Mouse (Mus musculus) liver, embryonic 11.5 days (tissue): Measurements from ENCODE around the gene Tesk2. TPM values are rescaled to one million over a fixed set of nuclear protein-coding genes. Genes with fewer than 3 reads are reported as not detected.

Experiments
- ATAC-seq: fragments of 200-750 bp; cut with Nextera tagmentation; replicated peaks from 2 replicates; pipeline ENCODE4 v1.8.0; 2017; ENCODE audit warnings: moderate number of reproducible peaks, mild to moderate bottlenecking, moderate TSS enrichment, moderate library complexity; ENCODE audit not compliant: low FRiP score
- DNase-seq: peaks from one replicate; pipeline ENCODE4 v3.0.0-alpha.2; 2017; ENCODE audit warnings: low spot score
- H3K27ac ChIP-seq: fragments of 300-500 bp; sonication (generic); 2 replicates; pipeline ENCODE4 v1.5.1; 2014; ENCODE audit warnings: mild to moderate bottlenecking, low read depth, low read length, control low read depth
- H3K27me3 ChIP-seq: fragments of 300-500 bp; sonication (generic); replicated peaks from 2 replicates; pipeline ENCODE4 v1.6.1; 2014; ENCODE audit warnings: low read length, mixed read lengths; ENCODE audit not compliant: control insufficient read depth, insufficient read depth
- H3K36me3 ChIP-seq: fragments of 300-500 bp; sonication (generic); 2 replicates; pipeline ENCODE4 v1.6.1; 2014; ENCODE audit warnings: mild to moderate bottlenecking, low read length, moderate library complexity, mixed read lengths; ENCODE audit not compliant: control insufficient read depth, insufficient read depth
- H3K4me1 ChIP-seq: fragments of 300-500 bp; sonication (generic); replicated peaks from 2 replicates; pipeline ENCODE4 v1.6.1; 2014; ENCODE audit warnings: low read length, mixed read lengths; ENCODE audit not compliant: control insufficient read depth, insufficient read depth
- H3K4me2 ChIP-seq: fragments of 300-500 bp; sonication (generic); 2 replicates; pipeline ENCODE4 v1.6.1; 2014; ENCODE audit warnings: mild to moderate bottlenecking, control low read depth, moderate library complexity
- H3K4me3 ChIP-seq: fragments of 300-500 bp; sonication (generic); 2 replicates; pipeline ENCODE4 v1.5.1; 2014; ENCODE audit warnings: low read depth, low read length, control low read depth
- H3K9ac ChIP-seq: fragments of 300-500 bp; sonication (generic); 2 replicates; pipeline ENCODE4 v1.6.1; 2014; ENCODE audit warnings: low read depth, low read length, control low read depth
- H3K9me3 ChIP-seq: fragments of 300-500 bp; sonication (generic); 2 replicates; pipeline ENCODE4 v1.6.1; 2016; ENCODE audit warnings: low read length, inconsistent platforms, mixed read lengths; ENCODE audit not compliant: control insufficient read depth
- WGBS: fragments of 180-500 bp; shearing (Covaris S2); extraction: QIAGEN DNeasy Blood & Tissue Kit; methylation state at CpG from one replicate; pipeline ENCODE4 v1.1.7; 2014; 5-methylcytosine and 5-hydroxymethylcytosine counted together
- polyA plus RNA-seq: library from polyadenylated mRNA; unstranded; fragments of >200 nt; fragmentation: Nextera tagmentation; extraction: Ambion mirVana; gene quantifications from 2 replicates; pipeline ENCODE4 v1.2.1, GENCODE M21; 2014

Gene Tesk2
- polyA plus RNA-seq, 1 experiment from 2014 or later: 3.1 TPM

GRCm38 (mm10) chr4:116764001-116764400 lies 43.3 kb downstream of the Tesk2 start:
- no peaks in the 10 kb centered on the region for H3K4me1 ChIP-seq
- no peak overlapping the region for H3K4me2 ChIP-seq

GRCm38 (mm10) chr4:116768510-116768909 lies 47.8 kb downstream of the Tesk2 start:
- WGBS: 79% methylated on average over 5 of the region's 5 CpGs
- Histone ChIP-seq H3K9ac (no peak overlapping the region), H3K4me1 (no peaks in the 10 kb centered on the region), H3K27me3 (no peaks in the 10 kb centered on the region), H3K27ac (no peak overlapping the region), H3K4me3 (no peak overlapping the region), H3K36me3 (no peaks in the 10 kb centered on the region), H3K9me3 (no peaks in the 10 kb centered on the region), H3K4me2 (no peak overlapping the region)
- DNase-seq: no peak
- no peak for ATAC-seq

More at GRCm38 (mm10) chr4:116764001-116764400, 43.3 kb downstream of the Tesk2 start:
- Histone ChIP-seq H3K9me3 (no peaks in the 10 kb centered on the region), H3K27ac (no peak overlapping the region), H3K36me3 (no peaks in the 10 kb centered on the region), H3K4me3 (no peak overlapping the region), H3K27me3 (no peaks in the 10 kb centered on the region), H3K9ac (no peak overlapping the region)
- ATAC-seq (no peak), DNase-seq (no peak)
- 84% methylated on average over 5 of the region's 5 CpGs for WGBS

GRCm38 (mm10) chr4:116769060-116769459 lies 48.3 kb downstream of the Tesk2 start:
- Histone ChIP-seq H3K27ac (no peak overlapping the region), H3K4me1 (no peaks in the 10 kb centered on the region), H3K36me3 (no peaks in the 10 kb centered on the region), H3K4me3 (no peak overlapping the region), H3K27me3 (no peaks in the 10 kb centered on the region), H3K9ac (no peak overlapping the region), H3K9me3 (no peaks in the 10 kb centered on the region), H3K4me2 (no peak overlapping the region)
- no peak for DNase-seq
- no peak for ATAC-seq

- no peak overlapping the region for H3K27ac ChIP-seq
- no peak overlapping the region for H3K4me2 ChIP-seq
- DNase-seq (no peak), ATAC-seq (no peak)
- H3K4me3 ChIP-seq: no peak overlapping the region
- no peaks in the 10 kb centered on the region for H3K9me3 ChIP-seq
- no peak overlapping the region for H3K9ac ChIP-seq
- H3K27me3 ChIP-seq: no peaks in the 10 kb centered on the region
- no peaks in the 10 kb centered on the region for H3K36me3 ChIP-seq
- WGBS: 81% methylated on average over 5 of the region's 5 CpGs
- no peaks in the 10 kb centered on the region for H3K4me1 ChIP-seq
Observed at GRCm38 (mm10) chr4:116776391-116776790, 55.6 kb downstream of the Tesk2 start.

- ATAC-seq (no peak), DNase-seq (no peak)
- no peaks in the 10 kb centered on the region for H3K9me3 ChIP-seq
- no peaks in the 10 kb centered on the region for H3K27me3 ChIP-seq
- H3K9ac ChIP-seq: no peak overlapping the region
- H3K4me3 ChIP-seq: no peak overlapping the region
- no peak overlapping the region for H3K27ac ChIP-seq
- WGBS: 80% methylated on average over 3 of the region's 3 CpGs
- H3K4me1 ChIP-seq: no peaks in the 10 kb centered on the region; the same call in 1 of the 2 replicates
- H3K4me2 ChIP-seq: no peak overlapping the region
- H3K36me3 ChIP-seq: no peaks in the 10 kb centered on the region
Observed at GRCm38 (mm10) chr4:116777079-116777478, 56.3 kb downstream of the Tesk2 start.

GRCm38 (mm10) chr4:116780541-116780940 lies 59.8 kb downstream of the Tesk2 start:
- H3K9ac ChIP-seq: no peak overlapping the region
- H3K4me3 ChIP-seq: no peak overlapping the region
- no peaks in the 10 kb centered on the region for H3K36me3 ChIP-seq
- no peak overlapping the region for H3K4me2 ChIP-seq
- H3K27ac ChIP-seq: no peak overlapping the region
- H3K9me3 ChIP-seq: no peaks in the 10 kb centered on the region
- no peak for DNase-seq
- no peaks in the 10 kb centered on the region; the same call in 1 of the 2 replicates for H3K4me1 ChIP-seq
- WGBS: 67% methylated on average over 2 of the region's 2 CpGs
- H3K27me3 ChIP-seq: no peaks in the 10 kb centered on the region
- ATAC-seq: no peak

- Histone ChIP-seq H3K9ac (no peak overlapping the region), H3K27ac (no peak overlapping the region)
- 37% methylated on average over 2 of the region's 2 CpGs for WGBS
Observed at GRCm38 (mm10) chr4:116781366-116781765, 60.6 kb downstream of the Tesk2 start.

GRCm38 (mm10) chr4:116782171-116782570 lies 61.4 kb downstream of the Tesk2 start:
- Histone ChIP-seq H3K4me3 (no peak overlapping the region), H3K36me3 (no peaks in the 10 kb centered on the region; the same call in 1 of the 2 replicates), H3K27ac (no peak overlapping the region), H3K4me1 (no peaks in the 10 kb centered on the region; the same call in 1 of the 2 replicates), H3K27me3 (no peaks in the 10 kb centered on the region), H3K9me3 (no peaks in the 10 kb centered on the region), H3K4me2 (no peak overlapping the region), H3K9ac (no peak overlapping the region)
- ATAC-seq: no peak
- WGBS: 51% methylated on average over 8 of the region's 8 CpGs
- DNase-seq: no peak

More at GRCm38 (mm10) chr4:116781366-116781765, 60.6 kb downstream of the Tesk2 start:
- H3K4me1 ChIP-seq: no peaks in the 10 kb centered on the region; the same call in 1 of the 2 replicates
- H3K9me3 ChIP-seq: no peaks in the 10 kb centered on the region
- ATAC-seq (no peak), DNase-seq (no peak)
- no peak overlapping the region for H3K4me3 ChIP-seq
- no peak overlapping the region for H3K4me2 ChIP-seq
- H3K36me3 ChIP-seq: no peaks in the 10 kb centered on the region; the same call in 1 of the 2 replicates
- H3K27me3 ChIP-seq: no peaks in the 10 kb centered on the region

GRCm38 (mm10) chr4:116786587-116786986 lies 65.8 kb downstream of the Tesk2 start:
- no peak overlapping the region for H3K27ac ChIP-seq
- H3K4me2 ChIP-seq: no peak overlapping the region
- H3K4me3 ChIP-seq: no peak overlapping the region
- no peaks in the 10 kb centered on the region for H3K27me3 ChIP-seq
- WGBS: 80% methylated on average over 1 of the region's 1 CpGs
- no peak for DNase-seq
- H3K9ac ChIP-seq: no peak overlapping the region
- no peaks in the 10 kb centered on the region; the same call in 1 of the 2 replicates for H3K4me1 ChIP-seq
- no peak for ATAC-seq
- H3K36me3 ChIP-seq: no peaks in the 10 kb centered on the region; the same call in 1 of the 2 replicates
- no peaks in the 10 kb centered on the region for H3K9me3 ChIP-seq
